Mouse (Mus musculus) heart, embryonic 16.5 days (tissue): ENCODE data around the gene Ptpn4. TPM values are rescaled to one million over a fixed set of nuclear protein-coding genes. Genes with fewer than 3 reads are reported as not detected.

Experiments
- ATAC-seq: fragments of 200-750 bp; cut with Nextera tagmentation; replicated peaks from 2 replicates; pipeline ENCODE4 v1.8.0; 2017; ENCODE audit warnings: moderate number of reproducible peaks; ENCODE audit not compliant: insufficient read depth, low FRiP score; ENCODE audit errors: extremely low read depth
- H3K27ac ChIP-seq: fragments of 300-500 bp; sonication (generic); 2 replicates; pipeline ENCODE4 v1.5.1; 2014; ENCODE audit warnings: mild to moderate bottlenecking, low read length, control low read depth, moderate library complexity
- H3K27me3 ChIP-seq: fragments of 300-500 bp; sonication (generic); 2 replicates; pipeline ENCODE4 v1.6.1; 2014; ENCODE audit warnings: low read length, mixed read lengths; ENCODE audit not compliant: control insufficient read depth, insufficient read depth
- H3K36me3 ChIP-seq: fragments of 300-500 bp; sonication (generic); 2 replicates; pipeline ENCODE4 v1.6.1; 2014; ENCODE audit not compliant: control insufficient read depth, insufficient read depth
- H3K4me1 ChIP-seq: fragments of 300-500 bp; sonication (generic); 2 replicates; pipeline ENCODE4 v1.6.1; 2014; ENCODE audit warnings: low read length, mixed read lengths; ENCODE audit not compliant: control insufficient read depth, insufficient read depth
- H3K4me2 ChIP-seq: fragments of 300-500 bp; sonication (generic); 2 replicates; pipeline ENCODE4 v1.6.1; 2014; ENCODE audit warnings: low read depth, mild to moderate bottlenecking, control low read depth, low read length
- H3K4me3 ChIP-seq: fragments of 300-500 bp; sonication (generic); 2 replicates; pipeline ENCODE4 v1.5.1; 2014; ENCODE audit warnings: mild to moderate bottlenecking, control low read depth, low read length
- H3K9ac ChIP-seq: fragments of 300-500 bp; sonication (generic); 2 replicates; pipeline ENCODE4 v1.6.1; 2014; ENCODE audit warnings: low read length, control low read depth
- H3K9me3 ChIP-seq: fragments of 300-500 bp; sonication (generic); replicated peaks from 2 replicates; pipeline ENCODE4 v1.6.1; 2016; ENCODE audit warnings: low read length; ENCODE audit not compliant: control insufficient read depth
- WGBS: fragments of 180-500 bp; shearing (Covaris S2); extraction: QIAGEN DNeasy Blood & Tissue Kit; methylation state at CpG from one replicate; pipeline ENCODE4 v1.1.7; 2014; 5-methylcytosine and 5-hydroxymethylcytosine counted together
- polyA plus RNA-seq: library from polyadenylated mRNA; unstranded; fragments of >200 nt; fragmentation: Nextera tagmentation; extraction: Ambion mirVana; gene quantifications from 2 replicates; pipeline ENCODE4 v1.2.1, GENCODE M21; 2015

Ptpn4 gene
- polyA plus RNA-seq, 1 experiment from 2014 or later: 4.8 TPM

DNA sequence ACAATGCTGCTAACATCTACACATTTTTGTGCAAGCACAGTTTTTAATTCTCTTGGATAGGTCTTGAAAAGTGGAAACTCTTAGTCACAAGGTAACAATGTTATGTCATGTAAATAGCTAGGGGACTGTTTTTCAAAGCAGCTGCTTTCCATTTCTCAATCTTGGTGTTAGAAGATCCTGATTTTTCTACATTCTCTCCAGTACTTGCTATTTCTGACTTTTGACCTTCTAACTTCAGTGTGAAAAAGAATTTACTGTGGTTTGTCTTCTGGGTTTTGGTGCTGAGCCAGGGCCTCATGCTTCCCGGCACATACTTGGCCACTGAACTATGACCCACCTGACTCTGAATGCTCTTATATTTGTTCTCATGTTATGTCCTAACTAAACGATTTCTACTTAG, 197.4 kb downstream of the Ptpn4 start:
- no peak overlapping the region for H3K4me2 ChIP-seq
- no peaks in the 10 kb centered on the region for H3K9me3 ChIP-seq
- H3K27me3 ChIP-seq: no peaks in the 10 kb centered on the region
- no peak overlapping the region for H3K27ac ChIP-seq
- WGBS: 50% methylated on average over 2 of the region's 2 CpGs
- no peak for ATAC-seq
- H3K9ac ChIP-seq: no peak overlapping the region
- no peak overlapping the region for H3K4me3 ChIP-seq
- no peaks in the 10 kb centered on the region for H3K36me3 ChIP-seq
- H3K4me1 ChIP-seq: peaks cover 4% of the 10 kb centered on the region; the same call in 1 of the 2 replicates

GRCm38 (mm10) chr1:119637188-119638023, 200.0 kb downstream of the Ptpn4 start:
- no peak overlapping the region for H3K27ac ChIP-seq
- H3K36me3 ChIP-seq: no peaks in the 10 kb centered on the region; the same call in 1 of the 2 replicates
- ATAC-seq: no peak
- 82% methylated on average over 6 of the region's 6 CpGs for WGBS
- peaks cover 4% of the 10 kb centered on the region; the same call in 1 of the 2 replicates for H3K4me1 ChIP-seq
- no peaks in the 10 kb centered on the region for H3K9me3 ChIP-seq
- no peaks in the 10 kb centered on the region for H3K27me3 ChIP-seq
- no peak overlapping the region for H3K4me3 ChIP-seq
- no peak overlapping the region for H3K4me2 ChIP-seq
- H3K9ac ChIP-seq: no peak overlapping the region

DNA sequence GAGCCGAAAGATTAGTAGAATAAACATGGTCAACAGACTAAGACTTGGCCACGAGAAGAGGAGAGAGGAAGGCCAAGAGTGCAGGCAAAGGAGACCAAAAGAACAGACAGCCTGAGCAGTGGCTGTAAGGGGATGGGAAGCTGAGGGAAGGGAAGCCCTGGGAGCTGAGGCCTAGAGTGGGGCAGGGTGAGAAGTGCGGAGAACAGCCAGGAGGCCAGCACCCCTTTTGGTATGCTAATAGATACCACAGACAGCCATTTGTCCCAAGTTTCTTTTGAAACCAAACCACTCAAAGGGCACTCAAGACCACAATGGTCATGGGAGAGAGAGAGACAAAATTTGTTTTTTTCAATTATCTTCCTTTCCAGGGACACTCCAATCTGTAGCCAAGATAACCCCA, 202.7 kb downstream of the Ptpn4 start:
- Histone ChIP-seq H3K4me1 (peaks cover 2% of the 10 kb centered on the region; the same call in 1 of the 2 replicates), H3K36me3 (peaks cover 4% of the 10 kb centered on the region; the same call in 1 of the 2 replicates), H3K9ac (no peak overlapping the region), H3K4me2 (no peak overlapping the region), H3K27me3 (no peaks in the 10 kb centered on the region), H3K9me3 (no peaks in the 10 kb centered on the region), H3K27ac (no peak overlapping the region), H3K4me3 (no peak overlapping the region)
- WGBS: 64% methylated on average over 3 of the region's 3 CpGs
- ATAC-seq: no peak

DNA sequence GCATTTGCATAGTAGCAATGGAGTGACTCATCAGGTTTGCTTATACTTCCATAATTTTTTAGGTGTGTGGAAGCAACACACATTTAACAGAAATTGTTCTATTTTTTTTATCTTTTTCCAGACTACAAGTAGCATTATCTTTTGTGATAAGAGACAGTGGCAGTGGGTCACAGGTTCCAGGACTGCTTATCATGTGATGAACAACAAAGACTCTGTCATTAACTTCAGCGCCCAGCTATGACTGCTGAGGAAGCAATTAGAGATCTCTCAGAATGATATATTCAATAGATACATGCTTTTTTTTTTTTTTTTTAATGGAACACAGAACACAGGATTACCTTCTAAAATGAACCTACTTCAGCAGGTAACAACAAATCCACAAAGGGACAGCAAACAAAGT, 207.0 kb downstream of the Ptpn4 start:
- ATAC-seq: no peak
- Histone ChIP-seq H3K4me3 (no peak overlapping the region), H3K27me3 (no peaks in the 10 kb centered on the region), H3K27ac (no peak overlapping the region), H3K36me3 (peaks cover 4% of the 10 kb centered on the region; the same call in 1 of the 2 replicates), H3K4me1 (peaks cover 2% of the 10 kb centered on the region; the same call in 1 of the 2 replicates), H3K9me3 (no peaks in the 10 kb centered on the region), H3K4me2 (no peak overlapping the region), H3K9ac (no peak overlapping the region)
- WGBS: 22% methylated on average over 1 of the region's 1 CpGs

- Histone ChIP-seq H3K9ac (no peak overlapping the region), H3K4me2 (no peak overlapping the region), H3K27ac (no peak overlapping the region), H3K4me3 (no peak overlapping the region), H3K36me3 (no peaks in the 10 kb centered on the region), H3K27me3 (no peaks in the 10 kb centered on the region), H3K9me3 (no peaks in the 10 kb centered on the region), H3K4me1 (peaks cover 2% of the 10 kb centered on the region; the same call in 1 of the 2 replicates)
- 57% methylated on average over 4 of the region's 4 CpGs for WGBS
- no peak for ATAC-seq
Observed at GRCm38 (mm10) chr1:119626837-119627236, 210.6 kb downstream of the Ptpn4 start.

- 51% methylated on average over 2 of the region's 2 CpGs for WGBS
- H3K4me1 ChIP-seq: no peaks in the 10 kb centered on the region
Observed at GRCm38 (mm10) chr1:119624444-119624843, 213.0 kb downstream of the Ptpn4 start.

DNA sequence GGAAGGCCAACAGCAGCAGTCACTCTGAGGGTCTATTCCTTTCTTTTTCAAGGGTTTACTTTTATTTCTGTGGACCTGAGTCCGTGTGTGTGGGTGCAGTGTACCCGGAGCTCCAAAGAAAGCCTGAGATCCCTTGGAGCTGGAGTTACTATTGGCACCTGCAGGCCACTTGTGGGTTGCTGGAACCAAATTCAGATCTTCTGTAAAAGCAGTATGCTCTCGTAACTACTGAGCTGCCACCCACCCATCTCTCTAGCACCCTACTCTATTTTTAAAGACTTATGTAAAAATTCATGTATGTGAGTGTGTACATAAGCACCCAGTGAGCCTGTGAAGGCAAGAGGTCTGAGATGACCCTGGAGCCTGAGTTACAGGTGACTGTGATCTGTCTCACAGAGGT, 232.0 kb downstream of the Ptpn4 start:
- H3K4me3 ChIP-seq: no peak overlapping the region
- WGBS: 90% methylated on average over 3 of the region's 3 CpGs
- H3K27me3 ChIP-seq: no peaks in the 10 kb centered on the region
- ATAC-seq: no peak
- no peaks in the 10 kb centered on the region for H3K9me3 ChIP-seq
- 0 out of 2 replicates have a peak, but pooled peaks cover 4% of the 10 kb centered on the region for H3K36me3 ChIP-seq
- H3K9ac ChIP-seq: no peak overlapping the region
- H3K4me2 ChIP-seq: no peak overlapping the region
- H3K27ac ChIP-seq: no peak overlapping the region
- H3K4me1 ChIP-seq: no peaks in the 10 kb centered on the region

More at GRCm38 (mm10) chr1:119624444-119624843, 213.0 kb downstream of the Ptpn4 start:
- no peak overlapping the region for H3K27ac ChIP-seq
- no peaks in the 10 kb centered on the region for H3K9me3 ChIP-seq
- no peak for ATAC-seq
- H3K27me3 ChIP-seq: no peaks in the 10 kb centered on the region
- no peak overlapping the region for H3K9ac ChIP-seq
- H3K4me2 ChIP-seq: no peak overlapping the region
- H3K4me3 ChIP-seq: no peak overlapping the region
- no peaks in the 10 kb centered on the region for H3K36me3 ChIP-seq

Other genes with a start within 250 kb of the Ptpn4 start
- 12.7 and 12.8 TPM in 2 replicates for gene Epb41l5, start 188.6 kb downstream of the Ptpn4 start, polyA plus RNA-seq
- gene Tmem177, start 75.6 kb upstream of the Ptpn4 start, polyA plus RNA-seq: 8.0 and 8.4 TPM in 2 replicates
- gene Cfap221, start 159.6 kb upstream of the Ptpn4 start, polyA plus RNA-seq: 0.16 and 0.25 TPM in 2 replicates
- 0.11 TPM in 1 of 2 replicates, not detected in the other for gene Sctr, start 169.3 kb upstream of the Ptpn4 start, polyA plus RNA-seq
- gene Tmem37, start 236.5 kb upstream of the Ptpn4 start, polyA plus RNA-seq: 10.2 and 10.4 TPM in 2 replicates